ENCODE assay signal across 7 mouse cellular contexts in the genomic region with DNA sequence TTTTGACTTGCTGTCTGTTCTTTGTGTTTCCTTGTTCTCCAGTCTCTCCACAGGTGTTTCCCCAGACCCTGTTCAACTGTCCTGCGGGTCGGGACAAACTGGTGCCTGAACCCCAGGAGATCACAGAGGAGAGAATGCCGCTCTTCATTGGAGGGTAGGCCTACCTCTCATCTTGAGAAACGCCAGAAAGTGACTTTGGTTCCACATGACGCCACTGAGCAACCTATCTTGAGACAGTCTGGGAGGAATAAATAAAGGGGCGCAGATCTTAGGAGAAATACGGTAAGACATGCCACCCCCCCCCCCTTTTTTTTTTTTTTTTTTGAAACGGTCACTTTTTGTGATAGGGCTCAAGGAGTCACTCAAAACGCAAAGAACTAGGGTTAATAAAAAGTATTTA. TPM values are rescaled to one million over a fixed set of nuclear protein-coding genes. Genes with fewer than 3 reads are reported as not detected.
DNase-seq lines count a peak whose midpoint lies in the region; ATAC-seq and TF ChIP-seq lines count a peak whose summit lies in the region.

No protein-coding gene starts in this region.

- no peak for TF ChIP-seq CTCF in lung, adult 2 months (IDR thresholded peaks at IDR 0.05; ENCODE audit: insufficient read depth, low read length)

- H3K4me1 ChIP-seq in lung, adult 2 months (ENCODE audit: control insufficient read depth, insufficient read depth, low read length), result no peaks in the 10 kb centered on the region
- H3K4me1 ChIP-seq in embryonic facial prominence, embryonic 12.5 days, result 0 out of 2 replicates have a peak, but pooled peaks cover 3% of the 10 kb centered on the region
- no peaks in the 10 kb centered on the region for H3K4me1 ChIP-seq in intestine, embryonic 14.5 days (replicated peaks; ENCODE audit: control insufficient read depth, insufficient read depth, low read length)
- H3K4me1 ChIP-seq in midbrain, embryonic 11.5 days (ENCODE audit: control insufficient read depth, insufficient read depth, low read length), result 0 out of 2 replicates have a peak, but pooled peaks cover 2% of the 10 kb centered on the region

- WGBS in lung, adult 2 months, result 10% methylated on average over 9 of the region's 9 CpGs
- 4% methylated on average over 9 of the region's 9 CpGs for WGBS in embryonic facial prominence, embryonic 12.5 days
- WGBS in intestine, embryonic 14.5 days, result 4% methylated on average over 9 of the region's 9 CpGs
- WGBS in midbrain, embryonic 11.5 days, result 1% methylated on average over 9 of the region's 9 CpGs

- H3K9ac ChIP-seq in embryonic facial prominence, embryonic 12.5 days, result no peak overlapping the region
- H3K9ac ChIP-seq in intestine, embryonic 14.5 days (ENCODE audit: low read length), result peak overlapping the region; percentile 48; the same call in 1 of the 2 replicates
- peak overlapping the region; percentile 66; the same call in 1 of the 2 replicates for H3K9ac ChIP-seq in midbrain, embryonic 11.5 days (ENCODE audit: low read length)

- H3K36me3 ChIP-seq in embryonic facial prominence, embryonic 12.5 days, result no peaks in the 10 kb centered on the region
- H3K36me3 ChIP-seq in intestine, embryonic 14.5 days (ENCODE audit: control insufficient read depth, insufficient read depth, low read length), result no peaks in the 10 kb centered on the region
- H3K36me3 ChIP-seq in midbrain, embryonic 11.5 days (ENCODE audit: control insufficient read depth, insufficient read depth, low read length), result no peaks in the 10 kb centered on the region

- ATAC-seq in embryonic facial prominence, embryonic 12.5 days (ENCODE audit: insufficient number of reproducible peaks, insufficient read depth, low FRiP score, low TSS enrichment), result no peak; the same call in 1 of the 2 replicates
- 0 out of 2 replicates have a peak, but pooled peaks have one; percentile 19 for ATAC-seq in intestine, embryonic 14.5 days (replicated peaks; ENCODE audit: low FRiP score, low TSS enrichment, low read depth)
- ATAC-seq in midbrain, embryonic 11.5 days (ENCODE audit: low FRiP score), result peak; percentile 63
- ATAC-seq in megakaryocyte-erythroid progenitor cell, adult 5-6 weeks (replicated peaks; ENCODE audit: low FRiP score, low TSS enrichment, poor library complexity, severe bottlenecking), result no peak

- peak overlapping the region; percentile 81 for H3K4me2 ChIP-seq in embryonic facial prominence, embryonic 12.5 days (replicated peaks)
- H3K4me2 ChIP-seq in intestine, embryonic 14.5 days (ENCODE audit: low read length), result peak overlapping the region; percentile 87
- H3K4me2 ChIP-seq in midbrain, embryonic 11.5 days, result peak overlapping the region; percentile 57

- DNase-seq in lung, adult 2 months, result peak; percentile 7
- no peak for DNase-seq in lung, postnatal 25 days (ENCODE audit: low spot score)
- peak; percentile 7 for DNase-seq in c-Kit-positive CD71-positive TER-119-negative erythroid progenitor cells, embryonic 14.5 days (ENCODE audit: low read depth)
- no peak for DNase-seq in intestine, embryonic 14.5 days (ENCODE audit: low spot score)
- peak; percentile 93 for DNase-seq in midbrain, embryonic 11.5 days (ENCODE audit: low spot score, missing footprints)

- no peak for TF ChIP-seq POLR2A in lung, adult 2 months (IDR thresholded peaks at IDR 0.05; ENCODE audit: borderline replicate concordance, extremely low read depth, low read depth, low read length)

- H3K27ac ChIP-seq in embryonic facial prominence, embryonic 12.5 days, result no peak overlapping the region
- no peak overlapping the region for H3K27ac ChIP-seq in intestine, embryonic 14.5 days (ENCODE audit: low read depth)
- H3K27ac ChIP-seq in midbrain, embryonic 11.5 days (ENCODE audit: low read depth, low read length), result no peak overlapping the region

- H3K4me3 ChIP-seq in lung, adult 2 months (replicated peaks; ENCODE audit: extremely low read depth, low read depth, low read length), result no peak overlapping the region
- peak overlapping the region; percentile 41 for H3K4me3 ChIP-seq in embryonic facial prominence, embryonic 12.5 days
- H3K4me3 ChIP-seq in intestine, embryonic 14.5 days (ENCODE audit: low read depth, low read length), result peak overlapping the region; percentile 49
- H3K4me3 ChIP-seq in midbrain, embryonic 11.5 days (ENCODE audit: low read depth, low read length), result peak overlapping the region; percentile 44

- H3K9me3 ChIP-seq in embryonic facial prominence, embryonic 12.5 days, result no peaks in the 10 kb centered on the region
- no peaks in the 10 kb centered on the region for H3K9me3 ChIP-seq in intestine, embryonic 14.5 days (ENCODE audit: control insufficient read depth, low read length)
- no peaks in the 10 kb centered on the region for H3K9me3 ChIP-seq in midbrain, embryonic 11.5 days (ENCODE audit: control insufficient read depth, low read length)

- no peaks in the 10 kb centered on the region for H3K27me3 ChIP-seq in embryonic facial prominence, embryonic 12.5 days
- no peaks in the 10 kb centered on the region for H3K27me3 ChIP-seq in intestine, embryonic 14.5 days (replicated peaks; ENCODE audit: control insufficient read depth, insufficient read depth, low read length)
- no peaks in the 10 kb centered on the region for H3K27me3 ChIP-seq in midbrain, embryonic 11.5 days (ENCODE audit: control insufficient read depth, insufficient read depth, low read length)

RNA-seq across cellular contexts. Expression of a gene that starts 11.4 kb away (rescaled TPM):
- not detected in 2 replicates for polyA plus RNA-seq in lung, adult 2 months (2012; rRNA removed)
- polyA plus RNA-seq in embryonic facial prominence, embryonic 12.5 days (2016; fragmentation: Nextera tagmentation; extraction: Ambion mirVana), result not detected in 2 replicates
- not detected in 2 replicates for polyA plus RNA-seq in intestine, embryonic 14.5 days (2014; fragmentation: Nextera tagmentation; extraction: Ambion mirVana)
- not detected in 2 replicates for polyA plus RNA-seq in midbrain, embryonic 11.5 days (2014; fragmentation: Nextera tagmentation; extraction: Ambion mirVana)
- not detected in 2 replicates for total RNA-seq in megakaryocyte-erythroid progenitor cell, adult 5-6 weeks (2014; fragmentation: Nextera tagmentation)
- total RNA-seq in megakaryocyte-erythroid progenitor cell, adult 5-6 weeks (2017), result not detected in 2 replicates

RNA-seq across cellular contexts. Expression of a gene that starts 28.2 kb away (rescaled TPM):
- not detected in 2 replicates for polyA plus RNA-seq in lung, adult 2 months (2012; rRNA removed)
- 0.20 TPM in 1 of 2 replicates, not detected in the other for polyA plus RNA-seq in embryonic facial prominence, embryonic 12.5 days (2016; fragmentation: Nextera tagmentation; extraction: Ambion mirVana)
- not detected in 2 replicates for polyA plus RNA-seq in intestine, embryonic 14.5 days (2014; fragmentation: Nextera tagmentation; extraction: Ambion mirVana)
- 0.19 TPM in 1 of 2 replicates, not detected in the other for polyA plus RNA-seq in midbrain, embryonic 11.5 days (2014; fragmentation: Nextera tagmentation; extraction: Ambion mirVana)
- not detected in 2 replicates for total RNA-seq in megakaryocyte-erythroid progenitor cell, adult 5-6 weeks (2014; fragmentation: Nextera tagmentation)
- total RNA-seq in megakaryocyte-erythroid progenitor cell, adult 5-6 weeks (2017), result not detected in 2 replicates

RNA-seq across cellular contexts. Expression of a gene that starts 42.5 kb away (rescaled TPM):
- 14.9 and 15.6 TPM in 2 replicates for polyA plus RNA-seq in lung, adult 2 months (2012; rRNA removed)
- polyA plus RNA-seq in embryonic facial prominence, embryonic 12.5 days (2016; fragmentation: Nextera tagmentation; extraction: Ambion mirVana), result 25.2 and 27.2 TPM in 2 replicates
- 11.3 and 13.6 TPM in 2 replicates for polyA plus RNA-seq in intestine, embryonic 14.5 days (2014; fragmentation: Nextera tagmentation; extraction: Ambion mirVana)
- 17.4 and 17.6 TPM in 2 replicates for polyA plus RNA-seq in midbrain, embryonic 11.5 days (2014; fragmentation: Nextera tagmentation; extraction: Ambion mirVana)
- total RNA-seq in megakaryocyte-erythroid progenitor cell, adult 5-6 weeks (2014; fragmentation: Nextera tagmentation), result 21.0 and 29.7 TPM in 2 replicates
- 19.2 and 23.2 TPM in 2 replicates for total RNA-seq in megakaryocyte-erythroid progenitor cell, adult 5-6 weeks (2017)

RNA-seq across cellular contexts. Expression of a gene that starts 53.7 kb away (rescaled TPM):
- not detected in 2 replicates for polyA plus RNA-seq in lung, adult 2 months (2012; rRNA removed)
- polyA plus RNA-seq in embryonic facial prominence, embryonic 12.5 days (2016; fragmentation: Nextera tagmentation; extraction: Ambion mirVana), result not detected in 2 replicates
- polyA plus RNA-seq in intestine, embryonic 14.5 days (2014; fragmentation: Nextera tagmentation; extraction: Ambion mirVana), result not detected in 2 replicates
- not detected in 2 replicates for polyA plus RNA-seq in midbrain, embryonic 11.5 days (2014; fragmentation: Nextera tagmentation; extraction: Ambion mirVana)
- total RNA-seq in megakaryocyte-erythroid progenitor cell, adult 5-6 weeks (2014; fragmentation: Nextera tagmentation), result not detected in 2 replicates
- total RNA-seq in megakaryocyte-erythroid progenitor cell, adult 5-6 weeks (2017), result not detected in 2 replicates

RNA-seq across cellular contexts. Expression of a gene that starts 56.6 kb away (rescaled TPM):
- 67.6 and 80.1 TPM in 2 replicates for polyA plus RNA-seq in lung, adult 2 months (2012; rRNA removed)
- polyA plus RNA-seq in embryonic facial prominence, embryonic 12.5 days (2016; fragmentation: Nextera tagmentation; extraction: Ambion mirVana), result 98.2 and 106 TPM in 2 replicates
- 156 and 158 TPM in 2 replicates for polyA plus RNA-seq in intestine, embryonic 14.5 days (2014; fragmentation: Nextera tagmentation; extraction: Ambion mirVana)
- polyA plus RNA-seq in midbrain, embryonic 11.5 days (2014; fragmentation: Nextera tagmentation; extraction: Ambion mirVana), result 80.7 and 83.2 TPM in 2 replicates
- 66.7 and 120 TPM in 2 replicates for total RNA-seq in megakaryocyte-erythroid progenitor cell, adult 5-6 weeks (2014; fragmentation: Nextera tagmentation)
- 56.9 and 68.9 TPM in 2 replicates for total RNA-seq in megakaryocyte-erythroid progenitor cell, adult 5-6 weeks (2017)

Comparison
In these comparisons a context has a peak if more than half of its experiments do, and no peak if none do; other contexts are left out.
1. DNase-seq: peak in lung, adult 2 months (single experiment), c-Kit-positive CD71-positive TER-119-negative erythroid progenitor cells, embryonic 14.5 days (single experiment) and midbrain, embryonic 11.5 days (single experiment); none in lung, postnatal 25 days (single experiment) and intestine, embryonic 14.5 days (single experiment).
2. ATAC-seq: peak in intestine, embryonic 14.5 days (single experiment) and midbrain, embryonic 11.5 days (single experiment); none in embryonic facial prominence, embryonic 12.5 days (single experiment) and megakaryocyte-erythroid progenitor cell, adult 5-6 weeks (single experiment).
3. Peak in every context shown above with its lines, with median percentiles within 50 percentile points of each other: H3K4me2 ChIP-seq.